Mouse (Mus musculus) liver, adult 2 months (tissue): ENCODE results near the gene Tnfsf11.

Experiments
- CTCF ChIP-seq: fragments of 200-500 bp; IDR thresholded peaks from 2 replicates; pipeline ENCODE4 v1.5.1; 2011; ENCODE audit warnings: low read depth, low read length, control low read depth
- POLR2A ChIP-seq: fragments of 200-500 bp; IDR thresholded peaks from 2 replicates; pipeline ENCODE4 v1.6.1; 2011; ENCODE audit warnings: low read length, control low read depth; ENCODE audit not compliant: insufficient read depth; ENCODE audit errors: extremely low read depth

DNA sequence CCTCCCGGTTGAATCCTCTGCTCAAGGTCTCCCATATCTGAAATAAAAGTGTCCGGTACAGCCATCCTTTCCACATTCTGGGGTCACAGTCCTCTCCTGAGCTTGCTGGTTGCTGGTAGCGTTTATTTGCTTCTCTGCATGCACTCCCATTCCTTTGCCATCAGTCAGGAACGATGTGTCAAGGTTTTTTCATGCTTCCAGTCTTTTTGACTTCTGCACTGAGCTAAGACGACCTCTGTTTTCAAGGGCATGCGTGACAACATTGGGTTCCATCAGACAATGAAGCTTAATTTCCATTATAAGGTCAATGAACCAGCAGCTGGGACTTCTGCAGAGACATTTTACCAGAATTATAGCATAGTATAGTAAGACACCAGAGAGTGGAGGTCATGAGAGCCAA, 68.5 kb downstream of the Tnfsf11 start:
- no peak for TF ChIP-seq CTCF
- no peak for TF ChIP-seq POLR2A
